Mouse (Mus musculus) stomach, embryonic 16.5 days (tissue): Measurements from ENCODE around the gene Neurod2. TPM values are rescaled to one million over a fixed set of nuclear protein-coding genes. Genes with fewer than 3 reads are reported as not detected.

ENCODE experiments used
- polyA plus RNA-seq: library from polyadenylated mRNA; unstranded; fragments of >200 nt; fragmentation: Nextera tagmentation; extraction: Ambion mirVana; gene quantifications from 2 replicates; pipeline ENCODE4 v1.2.1, GENCODE M21; 2015

Gene Neurod2
- polyA plus RNA-seq, 1 experiment from 2014 or later = not detected

Other genes starting within 250 kb of the Neurod2 start
- 13.3 and 17.8 TPM in 2 replicates for gene Fbxl20, start 179.2 kb downstream of the Neurod2 start, polyA plus RNA-seq
- 46.4 and 53.3 TPM in 2 replicates for gene Med1, start 136.4 kb downstream of the Neurod2 start, polyA plus RNA-seq
- 7.6 and 7.7 TPM in 2 replicates for gene Cdk12, start 126.6 kb downstream of the Neurod2 start, polyA plus RNA-seq
- 18.7 and 20.3 TPM in 2 replicates for gene Ppp1r1b, start 18.8 kb upstream of the Neurod2 start, polyA plus RNA-seq
- 43.9 and 51.8 TPM in 2 replicates for gene Stard3, start 28.7 kb upstream of the Neurod2 start, polyA plus RNA-seq
- gene Tcap, start 54.2 kb upstream of the Neurod2 start, polyA plus RNA-seq = 0.57 and 9.3 TPM in 2 replicates
- gene Pnmt, start 56.8 kb upstream of the Neurod2 start, polyA plus RNA-seq = 0.15 TPM in 1 of 2 replicates, not detected in the other
- 16.4 and 17.0 TPM in 2 replicates for gene Pgap3, start 70.8 kb upstream of the Neurod2 start, polyA plus RNA-seq
- 52.1 and 62.2 TPM in 2 replicates for gene Erbb2, start 82.8 kb upstream of the Neurod2 start, polyA plus RNA-seq
- gene Mien1, start 109.3 kb upstream of the Neurod2 start, polyA plus RNA-seq = 152 and 157 TPM in 2 replicates
- 44.3 and 53.1 TPM in 2 replicates for gene Grb7, start 116.7 kb upstream of the Neurod2 start, polyA plus RNA-seq
- 0.31 and 0.54 TPM in 2 replicates for gene Ikzf3, start 216.4 kb upstream of the Neurod2 start, polyA plus RNA-seq
- gene Zpbp2, start 221.4 kb upstream of the Neurod2 start, polyA plus RNA-seq = 0.18 and 0.19 TPM in 2 replicates